Mouse (Mus musculus) lung, postnatal 0 days (tissue): Measurements from ENCODE around the gene Myo3a.

Experiments used
- CTCF ChIP-seq: IDR thresholded peaks from 2 replicates; pipeline ENCODE4 v1.5.1; 2016; ENCODE audit warnings: antibody characterized with exemption, mild to moderate bottlenecking
- EP300 ChIP-seq: IDR thresholded peaks from 2 replicates; pipeline ENCODE4 v1.6.1; 2016; ENCODE audit warnings: antibody characterized with exemption, mild to moderate bottlenecking, control low read depth

DNA sequence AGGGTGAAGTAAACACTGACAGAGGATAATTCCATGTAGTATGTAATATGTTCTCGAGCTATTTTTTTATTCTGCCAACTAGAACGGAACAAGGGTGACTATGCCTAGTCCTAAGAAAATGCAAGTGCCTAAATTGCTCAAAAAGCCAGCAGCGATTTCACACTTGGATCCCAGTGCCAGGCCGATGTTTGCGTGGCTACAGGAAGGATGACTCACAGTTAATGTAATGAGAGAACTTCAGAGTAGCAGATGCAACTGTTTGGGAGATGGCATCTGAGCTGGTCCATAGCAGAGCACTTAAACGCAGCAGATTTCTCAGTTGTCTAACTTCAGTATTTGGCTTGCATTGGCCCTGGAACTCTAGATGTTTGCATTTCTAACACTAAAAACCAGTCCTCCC, 321.1 kb downstream of the Myo3a start:
- TF ChIP-seq CTCF (no peak), EP300 (no peak)
